Mouse (Mus musculus): ENCODE results near the gene Cblb.
A peak's percentile ranks its signal among the peaks of the same experiment; 100 is the strongest.

Gene Cblb

DNA sequence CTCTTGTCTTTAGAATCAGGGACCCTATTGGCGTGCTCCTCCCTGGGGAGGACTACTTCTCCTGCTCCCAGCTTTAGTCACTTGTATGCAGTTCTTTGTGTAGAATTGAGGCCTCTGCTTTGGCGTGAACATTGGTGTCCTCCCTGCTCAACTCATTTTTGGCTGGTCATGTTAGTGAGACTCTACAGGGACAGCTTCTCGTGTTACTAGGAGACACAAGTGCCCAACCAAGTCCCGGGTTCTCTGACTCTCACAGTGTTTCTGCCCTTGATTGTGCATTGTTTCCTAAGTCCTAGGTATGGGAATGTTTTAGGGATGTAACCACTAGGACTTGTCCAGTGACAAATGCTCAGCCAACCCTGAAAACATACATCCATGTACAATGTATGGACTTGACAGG, 9.9 kb downstream of the Cblb start:
- no peak for DNase-seq

DNA sequence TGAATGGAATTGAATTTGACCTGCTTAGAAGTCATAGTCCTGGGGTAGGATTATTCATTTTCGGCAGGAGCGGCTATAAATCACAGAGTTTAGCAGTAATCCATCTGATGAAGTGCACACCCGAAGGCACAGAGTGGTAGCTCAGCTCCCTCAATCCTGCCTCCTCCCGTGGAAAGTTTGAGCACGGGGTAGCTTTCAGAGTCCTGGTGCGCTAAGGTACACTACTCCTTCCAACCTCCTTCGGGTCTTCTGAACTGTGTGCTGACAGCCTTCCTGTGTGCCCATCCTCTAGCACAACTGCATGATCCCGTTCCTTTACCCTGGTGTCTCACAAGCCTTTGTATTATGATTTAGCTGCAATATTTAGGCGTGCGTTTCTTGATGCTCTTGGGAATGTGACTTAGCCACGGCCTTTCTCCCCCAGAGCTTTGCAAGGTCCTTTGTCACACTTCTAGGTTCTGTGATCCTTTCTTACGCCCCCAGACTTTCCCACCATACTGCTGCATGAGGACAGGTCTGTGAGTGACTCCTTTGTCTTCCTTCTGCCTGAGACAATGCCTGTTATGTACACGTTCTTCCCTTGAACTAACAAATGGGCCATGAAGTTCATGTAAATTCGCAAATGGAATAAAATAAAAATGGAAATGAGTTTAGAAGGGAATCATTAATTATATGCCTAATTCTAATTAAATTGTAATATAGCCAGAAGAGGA, 11.8 kb downstream of the Cblb start:
- no peak for DNase-seq

DNA sequence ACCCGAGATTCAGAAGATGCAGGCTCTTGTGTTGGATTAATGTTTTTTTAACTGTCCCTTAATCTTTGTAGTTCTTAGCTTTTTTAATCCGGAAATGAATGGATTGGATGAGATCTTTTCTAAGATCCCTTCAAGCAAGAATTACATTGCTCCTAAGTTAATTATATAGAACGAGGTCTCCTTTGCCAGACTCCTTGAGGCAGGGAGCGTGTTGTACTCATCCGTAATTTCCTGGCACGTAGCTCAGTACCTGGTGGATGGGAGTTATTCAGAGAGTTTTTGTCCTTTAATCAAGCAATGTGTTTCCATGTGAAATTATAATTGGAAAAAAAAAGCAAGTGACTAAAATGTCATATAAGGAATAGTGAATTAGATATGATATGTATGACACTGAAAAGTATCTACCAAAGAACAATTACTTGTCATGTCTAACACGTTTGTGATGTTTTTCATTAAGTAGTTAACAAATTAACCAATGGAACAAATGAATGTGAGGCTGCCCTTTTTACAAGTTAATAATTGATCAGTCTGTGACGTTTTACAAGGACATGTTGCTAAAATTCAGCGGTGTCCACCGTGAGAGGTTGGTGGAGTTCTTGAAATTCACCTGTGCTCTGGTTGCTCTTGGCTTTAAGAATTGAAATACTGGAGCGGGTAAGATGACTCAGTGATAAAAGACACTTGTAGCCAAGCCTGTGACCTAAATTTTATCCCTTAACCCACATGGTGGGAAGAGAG, 12.5 kb downstream of the Cblb start:
- no peak for DNase-seq

DNA sequence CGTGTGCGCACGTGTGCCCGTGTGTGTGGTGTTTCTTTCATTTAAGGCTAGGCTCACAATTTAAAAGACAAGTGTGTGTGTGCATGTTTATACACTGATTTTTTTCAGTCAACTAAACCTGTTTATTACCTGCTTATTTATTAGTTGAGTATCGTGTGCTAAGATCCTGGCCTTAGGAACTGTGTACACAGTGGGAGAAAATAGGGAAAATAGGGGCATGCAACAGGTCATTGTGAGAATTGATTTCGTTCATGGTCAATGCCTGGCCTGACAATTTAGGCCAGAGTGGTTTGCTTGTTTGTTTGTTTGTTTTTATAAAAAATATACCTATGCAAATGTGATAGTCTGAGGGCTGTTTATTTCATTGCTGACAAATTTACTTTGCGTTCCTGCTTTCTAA, 13.5 kb downstream of the Cblb start:
- no peak for DNase-seq

DNA sequence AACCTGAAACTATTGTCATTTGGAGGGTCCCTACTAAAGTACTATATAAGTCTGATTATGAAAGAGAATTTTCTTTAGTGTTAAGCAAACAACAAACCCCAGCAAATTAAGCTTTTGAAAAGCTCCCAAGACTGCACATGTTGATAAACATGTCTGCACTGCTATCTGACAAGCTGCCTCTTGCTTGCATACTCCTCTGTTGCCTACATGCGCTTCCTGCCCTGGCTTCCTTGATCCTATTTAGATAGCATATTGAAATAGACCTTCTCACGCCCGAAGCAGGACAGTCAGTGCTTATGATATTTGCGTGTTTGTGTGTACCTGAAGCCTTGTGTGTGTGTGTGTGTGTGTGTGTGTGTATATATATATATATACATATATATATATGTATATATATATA, 14.0 kb downstream of the Cblb start:
- DNase-seq = no peak

DNA sequence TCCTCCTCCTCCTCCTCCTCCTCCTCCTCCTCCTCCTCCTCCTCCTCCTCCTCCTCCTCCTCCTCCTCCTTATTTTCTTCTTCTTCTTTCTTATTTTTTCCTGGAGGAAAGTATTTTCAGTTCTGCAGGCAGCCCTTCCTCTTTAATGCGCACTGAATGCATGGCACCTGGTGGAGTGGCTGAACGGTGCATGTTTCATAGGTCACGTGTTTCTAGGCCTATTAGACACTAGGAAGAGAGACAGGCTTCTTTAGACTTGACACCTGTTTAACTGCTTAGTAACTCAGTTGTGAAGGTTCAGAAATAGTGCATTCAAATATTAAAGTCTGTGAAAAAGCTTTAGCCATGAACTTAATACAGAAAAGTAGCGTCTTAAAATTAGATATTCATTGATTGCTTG, 15.4 kb downstream of the Cblb start:
- no peak for DNase-seq

DNA sequence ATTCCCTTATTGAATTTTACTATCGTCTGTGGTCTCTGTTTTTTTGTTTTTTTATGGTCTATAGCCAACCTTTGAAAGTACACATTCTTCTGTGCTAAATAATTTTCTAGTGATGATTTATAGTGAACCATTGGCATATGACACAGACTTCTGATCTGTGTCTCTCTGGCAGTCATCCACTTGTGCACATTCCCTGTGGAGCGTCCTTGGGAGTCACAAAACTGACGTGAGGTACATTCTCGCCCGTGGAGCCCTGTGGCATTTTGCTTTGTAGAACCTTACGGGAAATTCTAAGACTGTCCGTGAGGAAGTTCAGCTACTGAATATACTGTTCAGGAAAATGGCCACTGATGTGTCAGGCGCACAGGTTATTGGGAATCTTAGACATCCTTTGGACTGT, 20.1 kb downstream of the Cblb start:
- no peak for DNase-seq

DNA sequence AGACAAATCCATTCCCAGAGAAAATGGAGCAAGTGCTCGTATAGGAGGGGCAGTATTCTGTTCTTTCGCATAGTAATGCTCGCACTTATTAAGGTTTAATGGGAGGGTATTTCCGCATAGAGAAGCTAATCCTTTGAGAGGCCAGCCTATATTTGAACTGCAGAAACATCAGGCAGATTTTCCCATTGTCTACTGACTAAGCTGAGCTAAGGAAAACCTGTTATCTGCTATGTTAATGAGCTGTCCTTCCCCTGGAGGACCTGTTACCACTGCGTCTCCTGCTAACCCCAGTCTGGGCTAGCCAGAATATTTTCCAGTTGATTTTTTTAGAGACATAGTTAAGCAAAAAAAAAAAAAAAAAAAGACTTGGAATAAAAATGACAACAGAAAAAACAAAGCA, 21.7 kb downstream of the Cblb start:
- no peak for DNase-seq

DNA sequence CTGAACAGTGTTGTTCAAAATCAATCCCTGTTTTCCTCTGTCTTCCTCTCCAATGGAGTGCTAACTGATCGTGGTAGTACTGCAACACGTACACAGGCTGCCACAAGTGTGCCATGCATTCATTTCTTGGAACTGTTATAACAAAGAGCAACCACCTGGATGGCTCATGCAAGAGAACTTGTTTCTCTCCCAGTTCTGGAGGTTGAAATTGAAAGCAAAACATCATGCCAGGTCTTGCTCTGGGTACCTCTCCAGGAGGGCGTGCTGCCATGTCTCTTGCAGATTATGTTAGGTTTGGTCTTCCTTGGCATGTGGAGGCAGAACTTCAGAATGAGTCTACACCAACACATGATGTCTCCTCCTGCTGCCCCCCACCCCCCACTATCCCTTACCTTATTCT, 24.2 kb downstream of the Cblb start:
- DNase-seq = no peak

DNA sequence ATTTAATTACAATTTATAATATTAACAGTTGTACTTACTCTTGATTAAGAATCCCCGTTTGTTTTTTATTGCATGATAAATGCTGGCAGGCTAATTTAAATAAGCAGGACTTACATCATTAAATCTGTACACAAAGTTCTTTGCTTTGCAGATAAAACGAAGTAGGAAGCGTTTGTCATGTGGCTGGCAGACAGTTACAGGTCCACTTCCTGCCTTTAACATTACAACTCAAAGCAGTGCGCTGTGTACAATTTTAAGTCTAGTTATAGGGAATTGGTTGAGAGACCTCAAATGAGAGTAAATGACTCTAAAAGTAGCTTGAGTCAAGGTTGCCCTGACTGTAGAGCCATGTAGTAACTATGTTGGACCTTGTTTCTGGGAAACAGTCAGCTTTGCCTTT, 25.1 kb downstream of the Cblb start:
- DNase-seq = no peak

DNA sequence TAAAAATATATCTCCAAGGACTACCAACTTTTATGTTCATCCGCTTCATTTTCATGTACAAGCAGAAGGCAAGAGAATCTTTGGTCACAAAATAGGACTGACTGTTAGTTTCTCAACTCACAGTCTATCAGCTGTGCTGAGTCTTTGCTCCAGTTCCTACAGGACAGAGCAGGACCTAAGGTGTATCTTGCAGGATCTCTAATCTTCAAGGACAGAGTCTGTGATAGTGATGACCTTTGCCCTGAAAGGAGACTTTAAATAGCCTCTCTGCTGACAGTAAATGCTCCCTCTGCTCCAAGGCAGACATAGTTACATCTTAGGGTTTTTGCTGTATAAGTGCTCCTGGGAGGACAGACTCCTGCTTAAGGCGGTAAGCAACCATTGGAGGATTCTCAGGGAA, 26.3 kb downstream of the Cblb start:
- DNase-seq = no peak

DNA sequence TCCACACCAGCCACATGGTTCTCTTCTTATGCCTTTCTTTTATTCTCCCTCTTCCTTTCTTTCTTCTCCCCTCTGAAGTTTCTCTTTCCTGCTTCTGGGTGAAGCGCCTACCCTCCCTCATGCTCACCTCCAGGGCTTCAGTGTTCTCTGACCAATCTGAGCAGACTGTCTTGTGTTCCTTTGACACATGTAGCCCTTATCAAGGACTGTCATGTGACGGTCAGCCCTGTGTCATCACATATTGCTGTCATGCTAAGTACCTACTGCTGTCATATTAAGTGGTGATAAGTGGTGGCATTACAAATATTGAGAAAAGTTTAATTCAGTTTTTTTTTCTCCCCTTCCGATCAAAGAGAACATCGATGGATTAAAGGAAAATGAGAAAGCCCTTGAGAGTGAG, 28.5 kb downstream of the Cblb start:
- no peak for DNase-seq

DNA sequence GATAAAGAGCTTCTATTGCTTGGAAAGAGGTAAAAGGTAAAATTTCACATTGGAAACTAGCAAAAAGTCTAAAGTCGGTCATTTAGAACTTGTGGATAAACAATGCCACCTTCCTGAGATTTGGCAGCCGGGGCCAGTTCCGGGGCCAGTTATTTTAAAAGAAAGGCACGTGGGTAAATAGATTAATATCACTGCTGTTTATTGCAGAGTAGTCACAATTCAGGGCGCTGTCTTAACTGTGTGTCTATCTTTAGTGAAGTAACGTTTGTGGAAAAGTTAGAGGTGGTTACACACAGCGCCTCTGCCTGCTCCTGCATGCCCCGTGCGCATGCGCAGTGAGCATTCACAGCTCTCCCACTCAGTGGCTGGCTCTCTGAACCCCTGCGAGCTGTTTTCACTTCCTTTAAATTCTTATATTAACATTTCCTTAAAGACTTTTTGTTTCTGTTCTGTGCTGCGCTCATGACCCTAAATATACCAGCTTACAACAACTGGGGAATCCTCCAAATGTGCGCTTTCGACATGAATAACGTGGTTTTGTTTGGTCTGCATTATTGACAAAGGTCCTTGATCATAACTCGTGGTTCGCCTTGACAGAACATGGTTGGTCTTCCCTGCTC, 29.2 kb downstream of the Cblb start:
- no peak for DNase-seq

DNA sequence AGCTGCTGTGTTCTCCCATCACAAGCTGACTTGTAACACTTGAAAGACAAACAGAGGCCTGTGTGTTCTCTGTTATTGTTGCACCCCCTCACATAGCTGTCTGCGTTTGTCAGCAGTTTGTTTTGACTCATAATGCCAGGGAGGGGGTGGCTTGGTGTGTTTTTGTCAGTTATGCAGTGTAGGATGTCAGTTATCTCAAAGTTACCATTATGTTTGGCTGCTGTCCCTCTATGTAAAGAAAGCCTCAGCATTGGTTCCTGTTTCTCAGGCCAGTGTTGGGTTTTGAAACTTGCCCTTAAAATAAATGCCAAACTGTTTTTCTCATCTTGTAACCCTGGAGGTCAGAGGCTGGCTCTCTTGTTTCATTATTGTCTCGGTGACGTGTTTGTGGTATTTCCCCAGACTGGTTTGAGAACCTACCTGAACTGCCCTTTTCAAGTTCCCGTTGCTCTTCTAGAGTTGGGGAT, 30.0 kb downstream of the Cblb start:
- DNase-seq = no peak

DNA sequence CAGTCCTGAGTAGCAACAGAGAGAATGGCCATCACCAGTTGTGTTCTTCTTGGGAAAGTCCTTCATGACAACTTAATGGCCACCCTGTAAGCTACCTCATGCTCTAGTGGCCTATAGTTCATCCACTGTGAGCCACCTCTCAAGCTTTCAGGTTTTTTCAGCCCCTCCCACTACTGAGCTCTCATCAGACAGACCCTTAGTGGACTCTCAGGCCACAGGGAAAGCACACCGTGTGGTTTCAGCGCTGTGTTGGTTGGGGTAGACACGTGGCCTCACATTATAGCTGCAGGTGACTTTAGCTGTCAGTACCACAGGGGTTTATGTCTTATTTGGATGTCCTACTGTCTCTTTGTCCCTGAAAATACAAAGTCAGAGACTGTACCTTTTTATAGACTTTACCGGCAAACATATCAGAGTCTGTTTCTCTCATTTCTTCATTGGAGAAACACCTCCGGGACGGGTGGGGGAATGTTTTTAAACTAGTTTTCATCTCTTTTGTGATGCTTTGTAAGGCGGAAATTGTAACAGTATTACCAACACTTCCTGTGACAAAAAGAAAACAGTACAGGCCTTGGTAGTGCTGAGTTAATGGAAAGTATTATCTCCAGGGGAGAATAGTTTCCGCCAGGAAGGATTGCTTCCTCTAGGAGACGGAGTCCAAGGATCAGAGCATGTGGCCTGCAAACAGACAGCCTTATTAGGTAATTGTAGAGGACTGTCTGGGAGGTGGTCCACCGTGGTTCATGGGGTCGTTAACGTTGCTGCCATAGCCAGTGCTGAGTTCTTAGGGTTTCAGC, 33.5 kb downstream of the Cblb start:
- peak; percentile 43 for DNase-seq

DNA sequence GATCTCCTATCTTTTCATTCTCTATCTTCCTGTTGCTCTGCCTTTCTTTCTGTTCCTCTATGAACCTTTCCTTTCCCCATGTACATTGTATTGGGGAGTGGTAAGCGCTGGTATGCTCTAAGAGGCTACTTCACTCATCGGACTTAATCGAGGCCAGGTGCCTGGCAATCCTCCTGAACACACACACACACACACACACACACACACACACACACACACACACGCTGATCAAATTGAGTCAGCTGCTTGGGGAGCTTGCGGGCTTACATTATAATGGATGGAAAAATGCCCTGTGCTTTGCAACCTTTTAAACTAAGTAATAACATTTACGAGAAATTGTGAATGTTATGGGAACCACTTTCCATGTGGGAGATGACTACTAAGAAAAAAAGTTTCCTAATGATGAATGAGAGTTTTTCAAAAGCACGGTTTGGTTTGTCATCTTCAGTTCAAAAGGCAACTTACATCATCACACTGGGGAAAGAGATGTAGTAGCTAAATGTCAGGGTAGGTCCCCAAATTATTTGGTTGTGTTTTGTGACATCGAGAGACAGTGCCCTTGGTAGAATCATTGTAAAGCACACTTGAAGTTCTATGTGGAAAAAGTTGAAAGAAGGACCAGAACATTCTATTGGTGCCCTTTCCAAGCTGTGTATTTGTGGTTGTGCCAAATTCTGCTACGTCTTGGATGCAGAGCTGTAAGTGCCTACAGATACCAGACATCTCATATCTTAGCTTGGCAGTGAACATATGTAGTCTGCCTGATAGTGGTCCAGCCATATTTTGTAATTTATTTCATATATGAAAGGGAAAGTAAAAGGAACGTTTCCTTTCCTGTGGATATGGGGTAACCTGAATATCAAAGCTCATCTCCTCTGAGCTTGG, 36.8 kb downstream of the Cblb start:
- no peak for DNase-seq

DNA sequence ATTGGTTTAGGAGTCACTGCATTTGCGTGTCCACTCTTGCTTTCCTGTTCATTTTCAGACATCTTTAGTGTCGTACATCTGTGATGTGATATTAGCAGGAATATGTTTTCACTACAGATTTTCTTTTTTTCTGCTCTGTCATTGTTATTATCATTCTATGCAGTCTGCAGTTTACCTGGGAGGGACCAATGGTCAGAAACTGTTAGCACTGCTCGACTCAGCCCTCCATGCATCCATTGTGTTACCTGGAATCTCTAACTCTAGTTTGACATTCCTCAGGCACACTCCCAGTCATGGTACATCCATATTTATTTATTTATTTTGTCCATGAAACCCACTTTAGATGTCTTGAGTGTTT, 37.5 kb downstream of the Cblb start:
- DNase-seq = no peak

DNA sequence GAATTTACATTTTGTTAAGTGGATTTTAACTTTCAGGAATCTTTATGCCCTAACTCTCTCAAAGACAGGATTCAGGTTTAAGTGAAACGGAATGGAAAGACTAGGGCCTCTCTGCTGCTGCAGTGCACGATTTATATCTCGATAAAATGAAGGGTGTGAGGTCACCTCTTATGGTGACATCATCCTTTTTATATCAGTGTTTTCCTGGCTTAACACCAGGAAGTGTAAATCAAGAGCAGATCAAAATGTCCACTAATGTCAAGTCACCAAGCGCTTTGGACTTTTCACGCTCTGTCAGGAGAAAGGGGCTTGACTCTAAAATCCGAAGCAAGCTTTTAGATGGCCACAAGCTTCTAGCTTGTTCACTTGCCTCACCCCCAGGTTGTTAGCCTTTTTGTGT, 38.6 kb downstream of the Cblb start:
- no peak for DNase-seq

DNA sequence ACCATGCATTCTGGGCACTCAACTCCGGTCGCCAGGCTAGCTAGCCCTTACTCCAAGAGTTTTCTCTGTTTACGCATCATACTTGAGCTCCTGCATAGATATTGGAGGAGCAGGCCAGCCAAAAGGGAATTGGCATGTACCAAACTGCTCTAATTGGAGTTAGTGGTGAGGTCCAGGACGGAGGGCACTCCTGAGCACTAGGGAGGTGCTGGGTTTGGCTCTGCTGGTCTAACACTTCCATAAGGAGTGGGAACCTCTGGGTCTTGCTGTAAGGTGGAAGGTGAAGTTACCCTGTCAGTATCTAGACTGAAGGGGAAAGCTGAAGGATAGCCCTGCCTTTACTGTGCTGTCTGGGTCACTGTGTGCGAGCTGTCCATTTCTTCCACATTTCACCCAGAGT, 39.1 kb downstream of the Cblb start:
- DNase-seq = no peak

DNA sequence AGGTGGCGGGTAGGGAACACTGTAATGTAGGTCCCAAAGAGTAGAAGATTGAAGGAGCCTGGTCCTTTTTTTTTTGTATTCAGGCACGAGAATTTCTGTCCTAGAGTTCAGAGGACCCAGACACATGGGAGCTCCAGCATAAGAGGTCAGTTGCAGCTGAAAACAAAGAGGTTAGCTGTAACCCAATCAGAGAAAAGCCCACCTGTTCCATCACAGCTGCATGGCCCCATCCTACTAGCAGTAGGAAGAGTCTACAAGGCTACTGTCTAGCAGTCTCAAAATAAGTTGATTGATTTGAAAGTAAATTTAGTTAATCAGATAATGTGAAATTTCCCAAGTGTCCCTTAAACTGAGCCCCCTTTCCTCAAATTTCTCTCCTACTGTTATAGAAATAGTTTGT, 40.3 kb downstream of the Cblb start:
- no peak for DNase-seq

DNA sequence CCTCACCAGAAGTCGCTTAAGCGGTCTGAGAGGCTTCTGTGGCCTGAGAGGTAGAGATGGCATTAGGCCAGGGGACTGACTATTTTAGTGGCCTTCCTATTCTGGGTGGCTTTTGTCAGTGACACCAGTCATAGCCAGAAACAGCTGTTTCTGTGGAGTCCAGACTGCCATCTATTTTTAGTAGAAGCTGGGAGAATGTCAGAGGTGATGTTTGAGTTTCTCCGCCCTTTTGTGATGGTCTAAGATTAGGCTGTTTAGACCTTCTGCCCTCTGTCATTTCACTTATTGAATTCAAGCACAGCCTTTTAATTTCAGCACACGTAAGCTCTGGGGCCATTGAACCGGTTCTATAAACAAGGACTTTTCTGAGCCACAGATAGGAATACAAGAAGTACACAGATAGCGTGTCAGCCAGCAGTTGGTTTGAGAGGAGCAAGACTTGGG, 40.8 kb downstream of the Cblb start:
- DNase-seq = peak; percentile 34

DNA sequence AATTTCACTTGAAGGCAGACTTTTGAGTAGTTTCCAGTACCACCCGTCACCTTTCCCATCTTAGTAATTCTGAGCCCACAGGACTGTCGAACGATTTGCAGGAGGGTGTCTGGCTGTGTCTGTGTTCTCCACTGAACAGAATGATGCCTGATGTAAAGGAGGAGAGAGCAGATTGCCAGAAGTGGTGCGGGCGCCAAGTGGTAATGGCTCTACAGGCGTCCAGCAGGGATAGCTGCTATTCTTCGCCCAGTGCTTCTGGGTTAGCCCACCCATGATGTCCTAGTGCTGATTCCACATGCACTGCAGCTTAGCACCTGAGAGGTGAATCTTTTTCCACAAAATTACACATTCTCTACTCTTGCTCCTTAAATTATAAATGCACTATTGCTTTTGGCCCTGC, 45.6 kb downstream of the Cblb start:
- no peak for DNase-seq

Measured in kidney, postnatal 14 days (tissue).